Mouse (Mus musculus): ENCODE data around the gene Tmem53. TPM values are rescaled to one million over a fixed set of nuclear protein-coding genes. Genes with fewer than 3 reads are reported as not detected.

The Tmem53 gene
- total RNA-seq (2021): 10 to 100 TPM; 38.6 to 66.8 TPM
- long read RNA-seq, experiment 1, transcript Tmem53-201 (3 exons, 991 nt): major isoform, 12 of 13 reads
- long read RNA-seq, experiment 1, partial matches to known transcripts: 0 of 13 reads
- long read RNA-seq, experiment 1, other reads (novel, unspliced or antisense): 1 of 13 reads
- long read RNA-seq, experiment 2, transcript Tmem53-201 (3 exons, 991 nt): major isoform, 86 of 108 reads
- long read RNA-seq, experiment 2, transcript Tmem53-203 (3 exons, 923 nt): minor isoform, 14 of 108 reads
- long read RNA-seq, experiment 2, partial matches to known transcripts: 4 of 108 reads
- long read RNA-seq, experiment 2, other reads (novel, unspliced or antisense): 1 of 108 reads

DNA sequence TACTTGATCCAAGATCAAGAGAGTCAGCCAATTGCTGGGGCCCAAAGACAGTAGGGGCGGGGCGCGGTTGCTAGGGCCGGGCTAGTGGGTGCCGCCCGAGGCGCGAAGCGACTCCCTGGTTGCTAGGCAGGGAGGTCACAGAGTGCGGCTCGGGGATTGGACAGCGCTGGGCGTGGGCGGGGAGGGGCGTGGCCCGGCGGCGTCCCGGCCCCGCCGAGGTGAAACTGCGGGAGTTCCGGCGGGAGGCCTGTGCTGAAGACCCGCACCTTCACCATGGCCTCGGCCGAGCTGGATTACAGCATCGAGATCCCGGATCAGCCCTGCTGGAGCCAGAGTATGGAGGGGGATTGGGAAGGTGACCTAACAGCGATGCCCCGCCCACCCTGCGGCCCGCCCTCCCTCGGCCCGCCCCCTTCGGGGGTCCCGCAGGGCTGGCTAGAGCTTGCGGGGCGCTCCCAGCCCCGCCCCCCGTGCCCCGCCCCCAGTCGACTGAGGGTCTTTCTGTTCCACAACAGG is at the start of gene Tmem53, which contains the start of gene Armh1:
Gene Tmem53 (plus strand): TSS at position 151 of the 516 bp plus-strand sequence.
Gene Armh1 (minus strand): TSS at position 325 of the 516 bp plus-strand sequence.
- DNase-seq (ENCODE audit: low spot score in 2 of 2): peak; percentile 90 to 91

DNA sequence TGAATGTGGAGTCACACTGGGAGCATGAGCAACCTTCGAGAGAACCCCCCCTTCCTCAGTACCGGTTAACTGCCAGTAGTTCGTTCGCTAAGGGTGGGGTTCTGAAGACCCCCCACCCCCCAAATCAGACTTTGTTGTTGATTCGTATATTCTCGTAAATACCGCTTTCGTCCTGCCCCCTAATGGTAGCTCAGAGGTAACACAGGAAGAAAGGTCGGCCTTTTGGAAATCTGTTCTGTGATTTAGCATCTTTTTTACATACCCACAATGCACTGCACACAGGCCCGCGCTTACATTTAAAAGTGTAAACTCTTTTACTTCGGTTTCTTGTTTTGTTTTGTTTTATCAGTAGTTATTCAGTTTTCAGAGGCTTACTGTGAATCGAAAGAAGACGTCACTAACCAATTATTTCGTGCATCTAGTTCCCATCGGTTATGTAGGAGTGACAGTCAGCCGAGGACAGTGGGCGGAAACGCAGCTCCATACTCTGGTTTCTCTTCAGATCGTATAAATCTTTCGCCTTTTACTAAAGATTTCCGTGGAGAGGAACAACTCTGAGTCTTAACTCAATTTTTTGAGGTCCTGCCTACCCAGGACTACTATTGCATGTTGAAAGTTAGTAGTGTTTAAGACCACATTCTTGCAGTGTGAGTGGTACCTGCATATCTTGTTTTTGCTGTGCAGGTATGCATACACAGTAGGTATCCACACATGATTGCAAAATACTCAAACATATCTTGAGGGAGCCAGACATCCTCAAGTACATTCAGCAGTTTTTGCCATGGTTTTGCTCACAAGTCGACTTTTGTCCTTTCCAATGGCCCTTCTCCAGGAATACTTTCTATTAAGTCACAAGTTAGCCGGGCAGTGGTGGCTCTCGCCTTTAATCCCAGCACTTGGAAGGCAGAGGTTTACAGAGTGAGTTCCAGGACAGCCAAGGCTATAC is 49.4 kb upstream of the Tmem53 start:
- peak in 1 of 2 experiments; percentile 19 for DNase-seq (ENCODE audit: low spot score in 2 of 2)

DNA sequence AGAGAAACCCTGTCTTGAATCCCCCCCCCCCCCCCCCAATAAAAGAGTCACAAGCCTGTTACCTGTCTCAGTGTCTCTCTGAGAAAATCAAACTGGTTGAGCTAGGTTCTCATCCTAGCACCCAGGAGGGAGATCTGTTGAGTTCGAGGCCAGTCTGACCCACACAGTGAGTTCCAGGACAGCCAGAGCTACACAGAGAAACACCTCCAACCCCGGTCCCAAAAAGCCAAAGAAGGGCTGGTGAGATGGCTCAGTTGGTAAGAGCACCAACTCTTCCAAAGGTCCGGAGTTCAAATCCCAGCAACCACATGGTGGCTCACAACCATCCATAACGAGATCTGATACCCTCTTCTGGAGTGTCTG is 48.8 kb upstream of the Tmem53 start:
- no peak for DNase-seq (ENCODE audit: low spot score in 2 of 2)

DNA sequence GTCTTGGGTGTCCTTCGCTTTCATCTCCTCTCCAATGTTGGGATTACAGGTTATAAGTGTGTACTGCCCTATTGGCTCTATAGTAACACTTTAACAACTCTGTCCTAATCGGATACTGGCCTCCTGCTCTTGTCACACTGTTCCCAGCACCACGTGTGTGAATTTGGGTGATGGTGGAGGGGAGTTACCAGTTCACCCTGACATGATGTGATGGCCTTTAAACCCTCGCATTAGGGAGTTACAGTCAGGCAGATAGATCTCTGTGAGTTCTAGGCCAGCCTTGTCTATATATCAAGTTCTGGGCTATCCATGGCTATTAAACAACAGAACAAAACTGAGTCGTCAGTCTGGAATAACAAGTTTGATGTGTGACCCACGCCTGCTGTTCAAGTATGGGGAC is 42.2 kb upstream of the Tmem53 start:
- DNase-seq (ENCODE audit: low spot score in 2 of 2): no peak

DNA sequence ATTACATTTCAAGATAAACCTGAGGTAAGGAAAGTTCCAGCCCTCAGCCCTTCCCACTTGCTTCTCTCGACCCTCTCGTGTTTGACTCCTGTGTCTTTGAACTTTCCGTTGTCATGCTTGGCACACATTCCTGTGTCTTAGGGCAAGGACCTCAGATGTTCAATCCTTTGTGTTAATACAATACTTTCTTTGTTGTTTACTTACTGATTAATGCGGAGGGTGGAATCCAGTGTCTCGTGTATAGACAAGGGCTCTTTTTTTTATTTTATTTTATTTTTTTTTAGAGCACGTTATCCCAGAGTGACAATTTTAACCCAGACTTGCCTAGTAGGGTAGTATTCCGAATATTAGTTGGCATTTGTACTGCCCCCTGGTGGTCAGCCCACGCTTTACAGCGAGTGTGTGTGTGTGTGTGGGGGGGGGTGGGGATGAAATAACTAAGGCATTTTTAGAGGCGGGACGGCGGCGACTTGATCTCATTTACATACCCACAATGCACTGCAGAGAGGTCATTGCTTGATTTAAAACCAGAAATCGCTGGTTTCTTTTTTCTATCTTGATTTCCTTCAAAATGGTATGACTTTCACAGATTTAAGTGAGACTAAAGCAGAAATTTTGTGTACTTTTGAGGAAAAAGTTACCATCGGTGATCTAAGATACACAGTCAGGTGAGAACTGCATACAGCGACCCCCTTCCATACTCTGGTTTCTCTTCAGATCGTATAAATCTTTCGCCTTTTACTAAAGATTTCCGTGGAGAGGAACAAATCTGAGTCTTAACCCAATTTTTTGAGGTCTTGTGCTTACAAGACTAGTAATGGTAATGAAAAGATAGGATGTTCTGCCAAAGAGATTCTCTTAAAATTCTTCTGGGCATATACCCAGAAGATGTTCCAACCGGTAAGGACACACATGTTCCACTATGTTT is 41.3 kb upstream of the Tmem53 start:
- peak; percentile 79 to 86 for DNase-seq (ENCODE audit: low spot score in 2 of 2)

DNA sequence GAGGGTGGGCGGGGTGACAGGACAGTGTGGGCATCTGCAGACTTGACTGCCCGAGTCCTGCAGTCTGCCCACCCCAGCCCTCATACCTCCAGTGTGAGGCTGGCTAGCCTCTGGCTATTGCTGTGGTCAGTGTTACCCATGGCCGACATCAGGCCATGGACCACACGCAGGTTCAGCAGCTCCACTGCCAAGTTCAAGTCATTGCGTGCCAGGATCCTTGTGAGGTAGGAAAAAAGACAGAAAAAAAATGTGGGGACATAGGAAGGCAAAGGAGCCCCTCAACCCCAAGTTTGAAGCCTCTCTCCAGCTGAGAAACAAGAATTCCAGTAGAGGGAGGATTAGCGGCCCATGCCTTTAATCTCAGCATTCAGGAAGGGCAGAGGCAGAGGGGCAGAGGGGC is 37.5 kb upstream of the Tmem53 start:
- no peak for DNase-seq (ENCODE audit: low spot score in 2 of 2)

DNA sequence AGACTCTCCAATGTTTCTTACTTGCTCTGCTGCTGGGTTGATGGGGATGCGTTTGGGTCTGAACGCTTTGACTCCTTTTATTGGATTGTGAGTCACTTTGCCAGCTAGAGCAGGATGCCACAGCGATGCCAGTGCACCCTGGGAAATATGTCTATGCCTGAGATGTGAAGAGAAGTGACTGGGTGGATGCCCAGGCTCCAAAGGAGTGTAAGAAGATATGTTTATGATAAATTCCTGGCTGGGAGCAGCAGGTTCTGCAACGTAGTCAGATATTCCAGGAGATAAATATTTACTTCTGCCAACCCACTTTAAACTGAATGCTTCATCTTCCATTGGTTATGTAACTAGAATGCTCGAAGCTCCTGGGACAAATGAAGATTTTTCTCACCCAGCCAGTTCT is 34.7 kb upstream of the Tmem53 start:
- DNase-seq (ENCODE audit: low spot score in 2 of 2): no peak

DNA sequence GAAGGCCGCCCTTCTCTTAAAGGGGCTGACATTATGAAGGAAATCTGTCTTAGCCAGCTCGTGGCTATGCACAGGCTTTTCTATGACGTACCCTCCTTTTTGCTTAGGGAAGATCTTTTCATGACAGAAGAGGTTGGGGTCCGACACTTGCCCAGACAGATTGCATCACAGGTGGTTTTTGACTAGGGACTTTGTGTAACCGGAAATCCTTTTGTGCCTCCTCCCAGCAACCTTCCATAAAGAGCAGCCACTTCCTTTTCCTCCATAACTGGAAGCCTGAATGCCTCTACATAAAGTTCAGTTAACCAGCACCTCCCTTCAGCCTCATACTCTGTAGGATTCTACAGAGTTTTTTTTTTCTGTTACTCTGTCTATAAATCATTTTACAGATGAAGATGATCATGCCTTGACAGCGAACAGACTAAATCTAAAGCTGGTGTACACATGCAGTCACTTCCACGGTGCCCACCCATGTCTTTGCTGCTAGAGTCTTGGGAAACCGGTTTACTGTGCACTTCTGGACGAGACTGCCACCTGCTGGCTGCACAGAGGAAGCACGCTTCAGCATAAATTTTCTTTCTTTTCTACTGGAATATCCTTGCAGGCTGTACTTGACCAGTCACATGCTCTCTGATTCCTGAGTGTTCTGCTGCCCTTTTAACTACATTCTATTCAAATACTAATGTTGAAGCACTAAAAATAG is 33.1 kb upstream of the Tmem53 start:
- DNase-seq (ENCODE audit: low spot score in 2 of 2): peak; percentile 44 to 62

DNA sequence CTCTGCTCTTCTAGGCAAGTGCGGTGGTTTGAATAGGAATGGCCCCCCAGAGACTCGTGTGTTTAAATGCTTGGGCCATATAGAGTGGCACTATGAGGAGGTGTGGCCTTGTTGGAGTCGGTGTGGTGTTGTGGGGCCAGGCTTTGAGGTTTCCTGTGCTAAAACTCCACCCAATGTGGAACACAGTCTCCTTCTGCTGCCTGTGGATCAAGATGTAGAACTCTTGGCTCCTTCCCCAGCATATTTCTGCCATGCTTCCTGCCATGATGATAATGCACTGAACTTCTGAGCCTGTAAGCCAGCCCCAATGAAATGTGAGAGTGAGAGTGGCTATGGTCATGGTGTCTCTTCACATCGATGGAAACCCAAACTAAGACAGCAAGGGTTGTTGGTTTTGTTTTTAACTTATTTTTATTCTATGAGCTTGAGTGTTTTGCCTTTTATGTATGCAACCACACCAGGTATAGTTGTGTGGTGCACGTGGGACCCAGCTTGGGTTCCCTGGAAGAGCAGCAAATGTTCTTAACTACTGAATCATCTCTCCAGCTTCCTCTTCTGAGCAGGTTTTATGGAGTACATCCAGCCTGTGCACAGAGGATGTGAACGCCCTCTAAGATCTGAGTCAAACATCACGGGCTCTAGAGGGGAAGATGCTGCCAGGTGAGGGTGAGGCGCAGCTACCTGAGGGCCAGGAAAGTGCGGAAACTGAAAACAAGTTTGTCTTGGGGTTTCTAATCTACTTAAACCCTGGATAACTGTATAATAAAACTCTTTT is 30.8 kb upstream of the Tmem53 start:
- no peak for DNase-seq (ENCODE audit: low spot score in 2 of 2)

DNA sequence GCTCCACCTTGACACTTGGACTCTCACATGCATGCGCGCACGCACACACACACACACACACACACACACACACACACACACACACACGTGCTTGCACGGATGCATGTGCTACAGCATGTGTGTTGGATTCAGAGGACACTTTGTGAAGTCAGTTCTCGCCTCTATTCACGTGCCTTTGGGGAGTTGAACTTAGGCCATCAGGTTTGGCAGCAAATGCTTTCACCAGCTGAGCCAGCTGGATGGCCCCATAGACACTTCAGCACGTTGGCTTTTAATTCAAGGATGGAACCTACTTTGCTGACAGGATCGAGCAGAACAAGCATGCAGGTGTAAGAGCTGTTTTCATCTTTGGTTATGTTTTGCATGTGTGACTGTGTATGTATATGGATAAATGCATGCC is 29.9 kb upstream of the Tmem53 start:
- DNase-seq (ENCODE audit: low spot score in 2 of 2): no peak

DNA sequence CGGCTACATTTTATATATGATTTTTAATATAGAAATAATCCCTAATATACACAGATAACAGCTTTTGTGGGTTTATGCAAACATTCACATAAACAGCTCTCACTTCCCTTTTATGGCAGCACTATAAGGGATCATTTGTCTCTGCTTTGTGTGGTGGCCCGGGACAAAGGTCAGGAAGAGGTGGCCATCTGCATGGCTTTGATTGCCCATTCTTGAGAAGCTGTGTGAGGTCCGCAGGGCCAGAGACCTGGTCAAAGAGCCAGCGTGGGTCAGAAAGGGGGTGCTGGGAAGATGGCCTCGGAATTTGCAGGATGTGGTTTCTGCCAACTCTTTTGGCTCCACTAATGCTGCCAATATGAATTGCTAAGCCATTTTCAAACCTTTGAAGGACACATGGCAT is 28.8 kb upstream of the Tmem53 start:
- DNase-seq (ENCODE audit: low spot score in 2 of 2): no peak

DNA sequence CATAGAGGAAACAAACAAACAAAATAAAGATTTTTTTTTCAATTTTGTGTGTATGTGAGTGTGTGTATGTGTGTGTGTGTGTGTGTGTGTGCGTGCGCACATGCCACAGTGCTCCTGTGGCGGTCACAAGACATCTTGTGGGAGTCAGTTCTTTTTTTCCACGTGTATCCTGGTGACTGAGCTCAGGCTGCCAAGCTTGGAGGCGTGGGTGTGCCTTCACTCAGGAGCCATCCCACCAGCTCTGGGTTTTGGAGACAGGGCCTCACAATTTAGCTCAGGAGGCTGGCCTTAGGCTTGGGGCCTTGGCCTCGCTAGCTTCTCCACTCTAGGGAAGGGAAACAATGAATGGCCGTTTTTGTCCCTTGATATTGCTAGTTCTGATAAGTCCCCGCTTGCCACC is 27.6 kb upstream of the Tmem53 start:
- DNase-seq (ENCODE audit: low spot score in 2 of 2): no peak

DNA sequence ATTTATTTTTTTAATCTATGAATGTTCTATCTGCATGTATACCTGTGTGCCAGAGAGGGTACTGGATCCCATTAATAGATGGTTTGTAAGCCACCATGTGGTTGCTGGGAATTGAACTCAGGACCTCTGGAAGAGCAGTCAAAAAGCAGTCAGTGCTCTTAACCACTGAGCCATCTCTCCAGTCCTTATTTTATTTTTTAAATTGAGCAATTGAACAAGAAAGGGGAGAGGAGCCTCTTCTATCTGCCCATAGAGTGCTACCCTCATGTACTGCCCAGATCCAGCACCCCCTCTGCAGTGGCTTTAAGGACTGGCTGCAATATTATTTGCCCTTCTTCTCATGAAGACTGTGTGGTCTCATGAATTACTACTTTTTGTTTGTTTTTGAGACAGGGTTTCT is 26.5 kb upstream of the Tmem53 start:
- DNase-seq (ENCODE audit: low spot score in 2 of 2): no peak

DNA sequence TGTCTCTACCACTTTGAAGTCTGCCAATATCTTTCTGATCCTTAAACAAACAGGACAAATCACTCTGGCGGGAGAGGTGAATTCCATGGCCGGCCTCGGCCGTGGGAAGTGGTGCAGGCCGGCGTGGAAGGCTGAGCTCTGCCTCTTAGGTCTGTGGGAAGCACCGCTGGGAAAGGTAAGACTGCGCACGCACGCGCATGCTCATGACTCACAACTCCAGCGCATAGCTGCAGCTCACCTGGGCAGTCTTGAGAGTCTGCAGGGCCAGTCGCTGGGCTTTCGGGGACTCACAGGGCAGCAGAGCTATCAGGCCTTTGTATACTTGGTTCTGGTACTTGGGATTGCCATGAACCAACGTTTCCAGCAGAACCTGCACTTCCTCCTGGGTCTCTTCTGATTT is 22.2 kb upstream of the Tmem53 start:
- DNase-seq (ENCODE audit: low spot score in 2 of 2): no peak

DNA sequence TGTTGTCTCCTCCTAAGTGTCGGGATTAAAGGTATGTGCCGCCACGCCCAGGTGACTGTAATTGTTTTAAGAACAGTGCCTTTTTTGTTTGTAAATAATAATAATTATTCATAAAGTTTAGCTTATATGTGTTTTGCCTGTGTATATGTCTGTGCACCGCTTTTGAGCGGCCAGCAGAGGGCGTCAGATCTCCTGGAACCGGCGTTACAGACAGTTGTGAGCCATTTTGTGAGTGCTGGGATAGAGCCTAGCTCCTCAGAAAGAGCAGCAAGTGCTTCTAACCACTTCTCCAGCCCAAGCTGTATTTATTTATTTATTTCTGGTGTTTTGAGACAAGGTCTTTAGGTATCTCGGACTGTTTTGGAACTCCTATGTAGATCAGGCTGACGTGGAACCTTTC is 21.4 kb upstream of the Tmem53 start:
- no peak for DNase-seq (ENCODE audit: low spot score in 2 of 2)

DNA sequence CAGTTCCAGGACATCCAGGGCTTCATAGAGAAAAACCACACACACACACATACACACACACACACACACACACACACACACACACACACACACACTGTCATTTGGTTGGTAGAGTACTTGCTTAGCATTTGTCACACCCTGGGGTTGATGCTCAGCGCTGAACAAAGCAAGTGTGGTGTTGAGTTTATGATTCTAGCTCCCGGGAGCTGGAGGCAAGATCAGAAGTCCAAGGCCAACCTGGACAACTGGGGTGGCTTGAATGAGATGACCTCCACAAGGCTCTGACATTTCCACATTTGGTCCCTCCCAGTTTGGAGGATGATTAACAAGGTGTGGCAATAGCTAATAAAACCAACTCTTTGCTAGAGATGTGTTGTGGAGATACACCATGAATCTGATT is 20.5 kb upstream of the Tmem53 start:
- no peak for DNase-seq (ENCODE audit: low spot score in 2 of 2)

DNA sequence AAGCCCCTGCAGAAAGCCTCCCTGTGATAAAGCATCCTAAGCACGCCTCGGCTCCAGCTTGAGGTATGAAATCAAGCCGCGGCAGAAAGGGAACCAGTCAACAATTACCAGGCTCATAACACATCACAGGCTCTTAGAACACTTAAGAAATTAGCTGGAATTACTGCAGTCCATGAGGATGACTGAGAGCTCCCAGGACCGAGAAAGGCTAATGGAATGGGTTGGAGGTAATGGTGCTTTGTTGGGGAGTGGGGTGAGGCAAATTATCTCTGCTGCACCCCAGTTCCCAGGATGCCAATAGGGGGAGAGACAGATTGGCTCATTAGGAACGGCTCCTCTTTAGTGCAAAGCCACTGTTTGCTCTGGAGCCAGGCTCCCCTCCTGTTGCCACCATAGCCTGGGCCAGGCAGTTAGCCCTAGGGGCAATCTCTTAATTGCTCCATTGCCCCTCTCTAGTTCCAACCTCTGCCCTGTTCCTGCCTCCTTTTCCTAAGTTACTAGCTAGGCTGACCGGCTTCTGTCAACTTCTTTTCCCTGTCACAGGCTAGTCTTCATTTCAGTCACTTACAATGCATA is 17.5 kb upstream of the Tmem53 start:
- no peak for DNase-seq (ENCODE audit: low spot score in 2 of 2)

DNA sequence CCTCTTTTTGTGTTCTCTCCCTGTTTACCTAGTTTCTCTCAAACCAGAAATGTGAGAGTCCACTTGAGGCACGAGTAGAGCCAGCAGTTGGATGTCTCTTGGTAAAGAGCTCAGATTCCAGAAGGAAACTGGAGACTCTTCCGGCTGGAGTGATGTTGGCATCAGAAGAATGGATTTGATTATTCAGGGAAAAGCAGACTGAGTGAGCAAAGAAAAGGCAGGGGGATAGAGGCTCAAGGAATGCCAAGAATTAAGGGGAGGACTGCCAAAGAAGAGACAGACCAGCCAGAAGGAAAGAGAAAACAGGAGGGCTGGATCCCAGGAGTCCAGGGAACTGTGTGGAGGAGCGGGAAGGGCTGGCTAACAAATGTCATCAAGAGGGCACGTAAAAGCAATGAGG is 15.9 kb upstream of the Tmem53 start:
- DNase-seq (ENCODE audit: low spot score in 2 of 2): no peak

DNA sequence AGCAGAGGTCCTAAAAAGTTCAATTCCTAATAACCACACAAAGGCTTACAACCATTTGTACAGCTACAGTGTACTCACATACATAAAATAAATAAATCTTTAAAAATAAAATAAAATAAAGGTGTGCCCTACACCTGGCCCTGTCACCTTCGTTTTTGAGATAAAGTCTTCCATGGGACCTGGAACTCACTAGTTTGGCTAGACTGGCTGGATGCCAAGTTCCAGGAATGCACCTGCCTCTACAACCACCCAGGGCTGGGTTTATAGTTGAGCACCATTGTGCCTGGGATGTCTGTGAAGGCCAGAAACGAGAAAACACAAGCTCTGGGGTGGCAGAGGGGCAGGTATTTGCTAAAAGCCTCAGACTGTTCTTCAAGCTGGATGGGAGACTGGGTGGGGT is 12.6 kb upstream of the Tmem53 start:
- DNase-seq (ENCODE audit: low spot score in 2 of 2): no peak

Data from adrenal gland, adult 18-20 months (tissue).